In the genomic region with DNA sequence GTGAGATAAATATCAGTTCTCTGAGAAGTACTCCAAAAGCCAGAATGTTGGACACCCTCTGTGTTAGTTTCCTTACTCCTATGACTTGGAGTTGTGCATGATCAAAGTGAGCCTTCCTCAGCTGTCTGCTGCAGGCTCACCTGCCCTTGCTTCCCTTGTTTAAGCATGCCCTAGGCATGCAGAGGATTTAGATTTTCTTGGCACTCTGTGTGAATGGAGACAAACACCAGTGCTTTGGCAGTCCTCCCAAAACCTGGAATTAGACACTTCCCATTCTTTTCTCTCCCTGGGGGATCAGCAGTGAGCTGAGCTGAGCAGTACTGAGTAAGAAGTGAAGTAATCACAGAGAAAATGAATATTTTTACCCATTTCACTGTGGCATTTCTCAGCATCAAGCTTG, we compare ENCODE assay signal across 17 mouse cellular contexts.
DNase-seq lines count a peak whose midpoint lies in the region; ATAC-seq lines count a peak whose summit lies in the region.
"Had no signal": no experiment of that assay in that cellular context is flagged by ENCODE, and none has a peak within 500 bp of the region (broad histone marks: within the 10 kb centered on the region; RNA-seq: fewer than 3 reads in every experiment).

No protein-coding gene starts in this region.

- H3K9me3 ChIP-seq in forebrain, embryonic 16.5 days (ENCODE audit: control insufficient read depth, low read length): no peaks in the 10 kb centered on the region
- no peaks in the 10 kb centered on the region for H3K9me3 ChIP-seq in forebrain, embryonic 10.5 days
- H3K9me3 ChIP-seq in midbrain, embryonic 13.5 days: no peaks in the 10 kb centered on the region
- H3K9me3 ChIP-seq in midbrain, embryonic 11.5 days (ENCODE audit: control insufficient read depth, low read length): no peaks in the 10 kb centered on the region
- H3K9me3 ChIP-seq in midbrain, embryonic 15.5 days: no peaks in the 10 kb centered on the region
- H3K9me3 ChIP-seq: embryonic facial prominence, embryonic 15.5 days; heart, embryonic 13.5 days; kidney, embryonic 15.5 days had no signal

- peak; percentile 49; the same call in 1 of the 2 replicates for ATAC-seq in forebrain, embryonic 16.5 days
- peak; percentile 71; the same call in 1 of the 2 replicates for ATAC-seq in midbrain, embryonic 13.5 days
- ATAC-seq in midbrain, embryonic 11.5 days (ENCODE audit: low FRiP score): no peak
- peak; percentile 82 for ATAC-seq in midbrain, embryonic 15.5 days (replicated peaks)
- ATAC-seq: inflammation-experienced regulatory T-cells, adult 6 months had no signal

- H3K36me3 ChIP-seq in forebrain, embryonic 16.5 days (ENCODE audit: control insufficient read depth, insufficient read depth): no peaks in the 10 kb centered on the region
- no peaks in the 10 kb centered on the region for H3K36me3 ChIP-seq in forebrain, embryonic 10.5 days (replicated peaks)
- H3K36me3 ChIP-seq in midbrain, embryonic 13.5 days: no peaks in the 10 kb centered on the region
- no peaks in the 10 kb centered on the region for H3K36me3 ChIP-seq in midbrain, embryonic 11.5 days (ENCODE audit: control insufficient read depth, insufficient read depth, low read length)
- no peaks in the 10 kb centered on the region for H3K36me3 ChIP-seq in midbrain, embryonic 15.5 days (replicated peaks)
- H3K36me3 ChIP-seq: embryonic facial prominence, embryonic 15.5 days; heart, embryonic 13.5 days; kidney, embryonic 15.5 days had no signal

- no peak overlapping the region for H3K9ac ChIP-seq in forebrain, embryonic 16.5 days (replicated peaks; ENCODE audit: low read depth, low read length)
- no peak overlapping the region for H3K9ac ChIP-seq in midbrain, embryonic 13.5 days (replicated peaks)
- H3K9ac ChIP-seq in midbrain, embryonic 11.5 days (ENCODE audit: low read length): no peak overlapping the region
- no peak overlapping the region for H3K9ac ChIP-seq in midbrain, embryonic 15.5 days
- H3K9ac ChIP-seq: embryonic facial prominence, embryonic 15.5 days; heart, embryonic 13.5 days; kidney, embryonic 15.5 days had no signal

- DNase-seq in forebrain, embryonic 10.5 days (ENCODE audit: extremely low spot score, low spot score): no peak
- DNase-seq in midbrain, embryonic 11.5 days (ENCODE audit: low spot score, missing footprints): no peak
- DNase-seq in brain, adult 2 months (ENCODE audit: low read depth, low spot score): peak; percentile 55
- DNase-seq in embryo, embryonic 9.5 days (ENCODE audit: extremely low spot score): no peak
- DNase-seq in adrenal gland, postnatal 36 days: no peak
- DNase-seq: adrenal gland, postnatal 10 days; gastrocnemius, postnatal 10 days; retina, postnatal 1 day; thymus, adult 18-20 months had no signal

- H3K4me1 ChIP-seq in forebrain, embryonic 16.5 days (replicated peaks; ENCODE audit: control insufficient read depth, insufficient read depth, low read length): no peaks in the 10 kb centered on the region
- H3K4me1 ChIP-seq in forebrain, embryonic 10.5 days: no peaks in the 10 kb centered on the region
- H3K4me1 ChIP-seq in midbrain, embryonic 13.5 days (replicated peaks): no peaks in the 10 kb centered on the region
- no peaks in the 10 kb centered on the region for H3K4me1 ChIP-seq in midbrain, embryonic 11.5 days (ENCODE audit: control insufficient read depth, insufficient read depth, low read length)
- 0 out of 2 replicates have a peak, but pooled peaks cover 4% of the 10 kb centered on the region for H3K4me1 ChIP-seq in midbrain, embryonic 15.5 days
- H3K4me1 ChIP-seq: embryonic facial prominence, embryonic 15.5 days; heart, embryonic 13.5 days; kidney, embryonic 15.5 days had no signal

- H3K27ac ChIP-seq in forebrain, embryonic 16.5 days (ENCODE audit: low read length): no peak overlapping the region
- no peak overlapping the region for H3K27ac ChIP-seq in forebrain, embryonic 10.5 days
- no peak overlapping the region for H3K27ac ChIP-seq in midbrain, embryonic 13.5 days
- H3K27ac ChIP-seq in midbrain, embryonic 11.5 days (ENCODE audit: low read depth, low read length): no peak overlapping the region
- H3K27ac ChIP-seq in midbrain, embryonic 15.5 days: no peak overlapping the region
- H3K27ac ChIP-seq: embryonic facial prominence, embryonic 15.5 days; heart, embryonic 13.5 days; kidney, embryonic 15.5 days; layer of hippocampus, adult 2 months had no signal

- H3K4me2 ChIP-seq in forebrain, embryonic 16.5 days (ENCODE audit: low read length): no peak overlapping the region
- H3K4me2 ChIP-seq in midbrain, embryonic 13.5 days (replicated peaks): no peak overlapping the region
- no peak overlapping the region for H3K4me2 ChIP-seq in midbrain, embryonic 11.5 days
- H3K4me2 ChIP-seq in midbrain, embryonic 15.5 days: no peak overlapping the region
- H3K4me2 ChIP-seq: embryonic facial prominence, embryonic 15.5 days; heart, embryonic 13.5 days; kidney, embryonic 15.5 days had no signal

- no peak overlapping the region for H3K4me3 ChIP-seq in forebrain, embryonic 16.5 days (replicated peaks; ENCODE audit: low read length)
- no peak overlapping the region for H3K4me3 ChIP-seq in forebrain, embryonic 10.5 days
- no peak overlapping the region for H3K4me3 ChIP-seq in midbrain, embryonic 13.5 days (replicated peaks)
- no peak overlapping the region for H3K4me3 ChIP-seq in midbrain, embryonic 11.5 days (ENCODE audit: low read depth, low read length)
- no peak overlapping the region for H3K4me3 ChIP-seq in midbrain, embryonic 15.5 days
- H3K4me3 ChIP-seq: embryonic facial prominence, embryonic 15.5 days; heart, embryonic 13.5 days; kidney, embryonic 15.5 days; layer of hippocampus, adult 2 months had no signal

- H3K27me3 ChIP-seq in forebrain, embryonic 16.5 days (replicated peaks; ENCODE audit: control insufficient read depth, insufficient read depth, low read length): no peaks in the 10 kb centered on the region
- no peaks in the 10 kb centered on the region for H3K27me3 ChIP-seq in forebrain, embryonic 10.5 days (ENCODE audit: poor library complexity, severe bottlenecking)
- H3K27me3 ChIP-seq in midbrain, embryonic 13.5 days: no peaks in the 10 kb centered on the region
- H3K27me3 ChIP-seq in midbrain, embryonic 11.5 days (ENCODE audit: control insufficient read depth, insufficient read depth, low read length): no peaks in the 10 kb centered on the region
- H3K27me3 ChIP-seq in midbrain, embryonic 15.5 days (replicated peaks): no peaks in the 10 kb centered on the region
- H3K27me3 ChIP-seq: embryonic facial prominence, embryonic 15.5 days; heart, embryonic 13.5 days; kidney, embryonic 15.5 days had no signal
